Mouse (Mus musculus): ENCODE measurements around the gene Neurod2. TPM values are rescaled to one million over a fixed set of nuclear protein-coding genes. Genes with fewer than 3 reads are reported as not detected.

Gene Neurod2
- total RNA-seq, 2 experiments from 2014 or later: 158 to 159 TPM

- peak in 1 of 2 experiments; percentile 79 for DNase-seq (ENCODE audit: low spot score in 2 of 2)
Observed at GRCm38 (mm10) chr11:98355732-98356299, 26.4 kb upstream of the Neurod2 start.

- no peak for DNase-seq (ENCODE audit: low spot score in 2 of 2)
Observed at GRCm38 (mm10) chr11:98354445-98354844, 25.0 kb upstream of the Neurod2 start.

- DNase-seq (ENCODE audit: low spot score in 2 of 2): peak in 1 of 2 experiments; percentile 75
Observed at GRCm38 (mm10) chr11:98353651-98354211, 24.3 kb upstream of the Neurod2 start.

GRCm38 (mm10) chr11:98352272-98352990, 23.0 kb upstream of the Neurod2 start:
- DNase-seq (ENCODE audit: low spot score in 2 of 2): no peak

- no peak for DNase-seq (ENCODE audit: low spot score in 2 of 2)
Observed at GRCm38 (mm10) chr11:98349308-98349707, 19.9 kb upstream of the Neurod2 start.

GRCm38 (mm10) chr11:98348083-98348961, 18.9 kb upstream of the Neurod2 start, which contains the start of gene Ppp1r1b:
Ppp1r1b (plus strand) TSS chr11:98348404.
- peak in 1 of 2 experiments; percentile 80 for DNase-seq (ENCODE audit: low spot score in 2 of 2)

- no peak for DNase-seq (ENCODE audit: low spot score in 2 of 2)
Observed at GRCm38 (mm10) chr11:98347385-98348082, 18.1 kb upstream of the Neurod2 start.

- no peak for DNase-seq (ENCODE audit: low spot score in 2 of 2)
Observed at GRCm38 (mm10) chr11:98346168-98346567, 16.7 kb upstream of the Neurod2 start.

GRCm38 (mm10) chr11:98345253-98345652, 15.8 kb upstream of the Neurod2 start:
- DNase-seq (ENCODE audit: low spot score in 2 of 2): peak; percentile 78 to 86

- peak; percentile 93 to 99 for DNase-seq (ENCODE audit: low spot score in 2 of 2)
Observed at GRCm38 (mm10) chr11:98342000-98342945, 12.8 kb upstream of the Neurod2 start.

- DNase-seq (ENCODE audit: low spot score in 2 of 2): no peak
Observed at GRCm38 (mm10) chr11:98341174-98341573, 11.7 kb upstream of the Neurod2 start.

GRCm38 (mm10) chr11:98340597-98340996, 11.1 kb upstream of the Neurod2 start:
- DNase-seq (ENCODE audit: low spot score in 2 of 2): no peak

GRCm38 (mm10) chr11:98339679-98340287, 10.3 kb upstream of the Neurod2 start:
- no peak for DNase-seq (ENCODE audit: low spot score in 2 of 2)

- DNase-seq (ENCODE audit: low spot score in 2 of 2): peak in 1 of 2 experiments; percentile 58
Observed at GRCm38 (mm10) chr11:98339071-98339501, 9.6 kb upstream of the Neurod2 start.

GRCm38 (mm10) chr11:98338507-98338961, 9.1 kb upstream of the Neurod2 start:
- DNase-seq (ENCODE audit: low spot score in 2 of 2): peak; percentile 79 to 82

GRCm38 (mm10) chr11:98336245-98337107, 7.0 kb upstream of the Neurod2 start:
- DNase-seq (ENCODE audit: low spot score in 2 of 2): no peak

GRCm38 (mm10) chr11:98335250-98335649, 5.8 kb upstream of the Neurod2 start:
- DNase-seq (ENCODE audit: low spot score in 2 of 2): no peak

All from layer of hippocampus, adult 18-20 months (tissue).